Mouse (Mus musculus) brain, embryonic 14.5 days (tissue): ENCODE data around the gene Kansl2.

ENCODE experiments used
- CTCF ChIP-seq: fragments of 200-500 bp; IDR thresholded peaks from 2 replicates; pipeline ENCODE4 v1.5.1; 2012; ENCODE audit warnings: inconsistent platforms, mild to moderate bottlenecking, moderate library complexity, borderline replicate concordance; ENCODE audit not compliant: insufficient read depth, insufficient read length; ENCODE audit errors: extremely low read depth
- POLR2A ChIP-seq: fragments of 200-500 bp; IDR thresholded peaks from 2 replicates; pipeline ENCODE4 v1.6.1; 2012; ENCODE audit warnings: mild to moderate bottlenecking, inconsistent platforms, borderline replicate concordance; ENCODE audit not compliant: poor library complexity, insufficient read depth, insufficient read length, severe bottlenecking; ENCODE audit errors: extremely low read depth

GRCm38 (mm10) chr15:98526057-98526456 is 8.0 kb downstream of the Kansl2 start:
- no peak for TF ChIP-seq POLR2A
- TF ChIP-seq CTCF: no peak
